Mouse (Mus musculus) E14TG2a.4 (cell line): ENCODE data around the gene Thsd4.

Experiments
- CTCF ChIP-seq: conservative IDR thresholded peaks from 2 replicates; pipeline ENCODE4 v1.5.1; 2014; ENCODE audit warnings: low read length
- NANOG ChIP-seq: IDR thresholded peaks from 2 replicates; pipeline ENCODE4 v1.6.1; 2014; ENCODE audit warnings: borderline replicate concordance, low read length, mixed read lengths

GRCm38 (mm10) chr9:60024545-60024944 lies 497.3 kb downstream of the Thsd4 start:
- TF ChIP-seq NANOG, result no peak
- no peak for TF ChIP-seq CTCF
